Mouse (Mus musculus) neural tube, embryonic 14.5 days (tissue): ENCODE measurements around the gene Sec24c. TPM values are rescaled to one million over a fixed set of nuclear protein-coding genes. Genes with fewer than 3 reads are reported as not detected.

Source experiments
- ATAC-seq: fragments of 200-750 bp; cut with Nextera tagmentation; 2 replicates; pipeline ENCODE4 v1.8.0; 2017; ENCODE audit warnings: low read depth, mild to moderate bottlenecking, moderate TSS enrichment, moderate library complexity
- H3K27ac ChIP-seq: fragments of 300-500 bp; sonication (generic); 2 replicates; pipeline ENCODE4 v1.5.1; 2014; ENCODE audit warnings: low read depth, mild to moderate bottlenecking, control low read depth, low read length, moderate library complexity, mixed read lengths
- H3K27me3 ChIP-seq: fragments of 300-500 bp; sonication (generic); 2 replicates; pipeline ENCODE4 v1.6.1; 2014; ENCODE audit warnings: low read length; ENCODE audit not compliant: control insufficient read depth, insufficient read depth
- H3K36me3 ChIP-seq: fragments of 300-500 bp; sonication (generic); 2 replicates; pipeline ENCODE4 v1.6.1; 2014; ENCODE audit warnings: low read length, mixed read lengths; ENCODE audit not compliant: control insufficient read depth, insufficient read depth
- H3K4me1 ChIP-seq: fragments of 300-500 bp; sonication (generic); 2 replicates; pipeline ENCODE4 v1.6.1; 2014; ENCODE audit warnings: low read length; ENCODE audit not compliant: control insufficient read depth, insufficient read depth
- H3K4me2 ChIP-seq: fragments of 300-500 bp; sonication (generic); 2 replicates; pipeline ENCODE4 v1.6.1; 2014; ENCODE audit warnings: mild to moderate bottlenecking, low read depth, low read length, control low read depth
- H3K4me3 ChIP-seq: fragments of 300-500 bp; sonication (generic); 2 replicates; pipeline ENCODE4 v1.5.1; 2014; ENCODE audit warnings: low read depth, low read length, control low read depth, mixed read lengths
- H3K9ac ChIP-seq: fragments of 300-500 bp; sonication (generic); replicated peaks from 2 replicates; pipeline ENCODE4 v1.6.1; 2014; ENCODE audit warnings: low read depth, mild to moderate bottlenecking, control low read depth, low read length, mixed read lengths
- H3K9me3 ChIP-seq: fragments of 300-500 bp; sonication (generic); 2 replicates; pipeline ENCODE4 v1.6.1; 2016; ENCODE audit warnings: low read length; ENCODE audit not compliant: control insufficient read depth
- WGBS: fragments of 180-500 bp; shearing (Covaris S2); extraction: QIAGEN DNeasy Blood & Tissue Kit; methylation state at CpG from one replicate; pipeline ENCODE4 v1.1.7; 2014; 5-methylcytosine and 5-hydroxymethylcytosine counted together
- polyA plus RNA-seq: library from polyadenylated mRNA; unstranded; fragments of >200 nt; fragmentation: Nextera tagmentation; extraction: Ambion mirVana; gene quantifications from 2 replicates; pipeline ENCODE4 v1.2.1, GENCODE M21; 2014

Gene Sec24c
- polyA plus RNA-seq, 1 experiment from 2014 or later: 74.4 TPM

- 82% methylated on average over 9 of the region's 9 CpGs for WGBS
- H3K4me2 ChIP-seq: no peak overlapping the region
- H3K27me3 ChIP-seq: no peaks in the 10 kb centered on the region
- no peaks in the 10 kb centered on the region for H3K4me1 ChIP-seq
- H3K9me3 ChIP-seq: no peaks in the 10 kb centered on the region
- no peak overlapping the region for H3K27ac ChIP-seq
- no peak overlapping the region for H3K9ac ChIP-seq
- no peak overlapping the region for H3K4me3 ChIP-seq
- H3K36me3 ChIP-seq: no peaks in the 10 kb centered on the region
- no peak for ATAC-seq
These were observed 18.4 kb upstream of the Sec24c start for GRCm38 (mm10) chr14:20655731-20656130.

- WGBS: 52% methylated on average over 11 of the region's 11 CpGs
- Histone ChIP-seq H3K4me3 (no peak within 1 kb of the TSS), H3K4me2 (no peak within 1 kb of the TSS), H3K27me3 (no peaks in the 10 kb centered on the region), H3K36me3 (no peaks in the 10 kb centered on the region), H3K9me3 (no peaks in the 10 kb centered on the region), H3K4me1 (no peaks in the 10 kb centered on the region), H3K27ac (no peak within 1 kb of the TSS), H3K9ac (no peak within 1 kb of the TSS)
- no peak for ATAC-seq
These were observed 17.7 kb upstream of the Sec24c start, which contains the start of gene Myoz1 for GRCm38 (mm10) chr14:20656361-20656760. TSS of gene Myoz1 (minus strand) at chr14:20656540.

- Histone ChIP-seq H3K9ac (no peak overlapping the region), H3K27me3 (no peaks in the 10 kb centered on the region), H3K4me3 (no peak overlapping the region), H3K36me3 (no peaks in the 10 kb centered on the region), H3K4me2 (no peak overlapping the region), H3K27ac (no peak overlapping the region), H3K9me3 (no peaks in the 10 kb centered on the region), H3K4me1 (peaks cover 8% of the 10 kb centered on the region; the same call in 1 of the 2 replicates)
- no peak for ATAC-seq
These were observed 15.8 kb upstream of the Sec24c start for GRCm38 (mm10) chr14:20658326-20658725.

- 92% methylated on average over 6 of the region's 6 CpGs for WGBS
- no peak overlapping the region for H3K27ac ChIP-seq
- H3K4me3 ChIP-seq: no peak overlapping the region
- peaks cover 8% of the 10 kb centered on the region; the same call in 1 of the 2 replicates for H3K4me1 ChIP-seq
- no peaks in the 10 kb centered on the region for H3K36me3 ChIP-seq
- H3K4me2 ChIP-seq: no peak overlapping the region
- H3K27me3 ChIP-seq: no peaks in the 10 kb centered on the region
- H3K9me3 ChIP-seq: no peaks in the 10 kb centered on the region
- H3K9ac ChIP-seq: no peak overlapping the region
- ATAC-seq: no peak
These were observed 15.2 kb upstream of the Sec24c start for GRCm38 (mm10) chr14:20658902-20659301.

- Histone ChIP-seq H3K36me3 (no peaks in the 10 kb centered on the region), H3K4me3 (no peak overlapping the region), H3K9me3 (no peaks in the 10 kb centered on the region), H3K4me1 (peaks cover 8% of the 10 kb centered on the region; the same call in 1 of the 2 replicates), H3K27me3 (no peaks in the 10 kb centered on the region), H3K27ac (no peak overlapping the region), H3K9ac (no peak overlapping the region), H3K4me2 (no peak overlapping the region)
- no peak for ATAC-seq
- WGBS: 95% methylated on average over 7 of the region's 7 CpGs
These were observed 14.4 kb upstream of the Sec24c start for GRCm38 (mm10) chr14:20659687-20660086.

- H3K9ac ChIP-seq: peak overlapping the region; percentile 74
- H3K27ac ChIP-seq: peak overlapping the region; percentile 78
- H3K4me1 ChIP-seq: peaks cover 8% of the 10 kb centered on the region; the same call in 1 of the 2 replicates
- H3K4me3 ChIP-seq: peak overlapping the region; percentile 56
- peak overlapping the region; percentile 80 for H3K4me2 ChIP-seq
- H3K9me3 ChIP-seq: no peaks in the 10 kb centered on the region
- no peaks in the 10 kb centered on the region for H3K36me3 ChIP-seq
- peak; percentile 84 for ATAC-seq
- 0 out of 2 replicates have a peak, but pooled peaks cover 2% of the 10 kb centered on the region for H3K27me3 ChIP-seq
- WGBS: 1% methylated on average over 52 of the region's 52 CpGs
These were observed 13.1 kb upstream of the Sec24c start for GRCm38 (mm10) chr14:20660827-20661660.

GRCm38 (mm10) chr14:20661661-20662331 lies 12.3 kb upstream of the Sec24c start:
- Histone ChIP-seq H3K4me1 (peaks cover 8% of the 10 kb centered on the region; the same call in 1 of the 2 replicates), H3K9ac (peak overlapping the region; percentile 74), H3K27me3 (0 out of 2 replicates have a peak, but pooled peaks cover 2% of the 10 kb centered on the region), H3K27ac (peak overlapping the region; percentile 78), H3K36me3 (no peaks in the 10 kb centered on the region), H3K4me2 (peak overlapping the region; percentile 80), H3K4me3 (peak overlapping the region; percentile 56), H3K9me3 (no peaks in the 10 kb centered on the region)
- ATAC-seq: peak; percentile 52
- 9% methylated on average over 19 of the region's 19 CpGs for WGBS

- Histone ChIP-seq H3K4me3 (no peak overlapping the region), H3K36me3 (no peaks in the 10 kb centered on the region), H3K4me2 (no peak overlapping the region), H3K27me3 (0 out of 2 replicates have a peak, but pooled peaks cover 2% of the 10 kb centered on the region), H3K9me3 (no peaks in the 10 kb centered on the region), H3K9ac (no peak overlapping the region), H3K27ac (no peak overlapping the region), H3K4me1 (peaks cover 8% of the 10 kb centered on the region; the same call in 1 of the 2 replicates)
- 96% methylated on average over 3 of the region's 3 CpGs for WGBS
- no peak for ATAC-seq
These were observed 11.4 kb upstream of the Sec24c start for GRCm38 (mm10) chr14:20662740-20663139.

- H3K9ac ChIP-seq: no peak overlapping the region
- no peak overlapping the region for H3K4me3 ChIP-seq
- H3K27me3 ChIP-seq: 0 out of 2 replicates have a peak, but pooled peaks cover 2% of the 10 kb centered on the region
- peaks cover 8% of the 10 kb centered on the region; the same call in 1 of the 2 replicates for H3K4me1 ChIP-seq
- H3K27ac ChIP-seq: no peak overlapping the region
- ATAC-seq: no peak
- WGBS: 80% methylated on average over 2 of the region's 2 CpGs
- no peaks in the 10 kb centered on the region for H3K36me3 ChIP-seq
- H3K4me2 ChIP-seq: no peak overlapping the region
- no peaks in the 10 kb centered on the region for H3K9me3 ChIP-seq
These were observed 10.5 kb upstream of the Sec24c start for GRCm38 (mm10) chr14:20663601-20664000.
